Mouse (Mus musculus): ENCODE results near the gene Gzf1. TPM values are rescaled to one million over a fixed set of nuclear protein-coding genes. Genes with fewer than 3 reads are reported as not detected.

Gene Gzf1
- total RNA-seq (2012; rRNA removed): 15.6 and 17.6 TPM in 2 replicates

DNA sequence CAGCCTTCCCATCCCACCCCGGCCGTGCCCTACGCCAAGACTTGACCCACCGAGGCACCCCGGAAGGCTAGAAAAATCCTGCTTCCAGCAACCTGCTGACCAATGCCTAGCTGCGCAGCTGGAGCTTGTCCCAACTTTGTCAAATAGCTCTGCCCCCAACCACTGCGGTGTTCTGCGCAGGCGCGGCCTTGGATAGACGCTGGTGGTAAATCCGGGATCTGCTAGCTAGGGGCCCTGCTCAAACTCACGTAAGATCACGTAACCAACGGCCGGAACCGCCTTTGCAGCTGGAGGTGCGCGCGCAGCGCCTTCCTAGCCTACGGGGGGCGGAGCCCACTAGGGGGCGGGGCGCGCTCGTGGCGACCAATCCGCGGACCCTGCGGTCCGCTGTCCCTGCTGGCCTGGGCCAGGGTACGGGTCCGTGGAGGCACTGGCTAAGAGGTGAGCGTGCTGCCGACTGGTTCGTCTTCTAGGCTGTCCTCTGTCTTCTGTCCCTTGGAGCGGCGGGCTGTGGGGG is at the start of gene Gzf1:
TSS of gene Gzf1 (plus strand) at position 249 of the 517 bp plus-strand sequence.
- in situ Hi-C loops (cut with MboI; ENCODE audit: low sequenced_read_pairs in 2 of 2, unreplicated experiment in 2 of 2): no loop called here

DNA sequence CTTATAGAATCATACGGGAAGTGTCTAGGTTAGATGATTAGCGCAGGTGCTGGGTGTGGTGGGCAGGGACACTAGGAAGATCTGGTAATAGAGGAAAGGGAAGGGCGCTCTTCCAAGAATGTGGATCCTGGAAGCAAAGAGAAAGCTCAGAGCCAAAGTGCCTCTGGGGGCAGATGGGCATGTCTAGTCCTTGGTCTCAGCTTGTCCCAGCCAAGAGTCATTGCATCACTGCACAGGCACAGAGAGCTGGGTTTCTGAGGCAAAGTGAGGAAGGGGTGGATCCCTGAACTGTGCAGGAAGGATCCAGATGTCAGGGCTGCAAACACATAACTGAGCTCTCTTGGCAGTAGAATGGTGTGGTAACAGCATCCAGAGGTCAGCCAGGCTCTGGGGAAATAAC is 49.2 kb upstream of the Gzf1 start:
- H3K9ac ChIP-seq (ENCODE audit: insufficient read depth, low read depth, low read length, poor library complexity, severe bottlenecking): no peak overlapping the region
- H3K4me3 ChIP-seq (ENCODE audit: insufficient read depth in 1 of 2, low read depth in 1 of 2, low read length in 2 of 2, poor library complexity in 1 of 2, severe bottlenecking in 1 of 2): no peak overlapping the region
- H3K4me1 ChIP-seq (ENCODE audit: control insufficient read depth in 2 of 2, insufficient read depth in 2 of 2, low read length in 2 of 2, poor library complexity in 1 of 2): no peaks in the 10 kb centered on the region
- TF ChIP-seq CHD2 (IDR thresholded peaks at IDR 0.05; ENCODE audit: low read depth, low read length): no peak
- DNase-seq (ENCODE audit: low read depth, low spot score): no peak
- no peak overlapping the region for H3K27ac ChIP-seq (ENCODE audit: insufficient read depth, low read depth, low read length, poor library complexity, severe bottlenecking)
- no peaks in the 10 kb centered on the region for H3K9me3 ChIP-seq (ENCODE audit: control insufficient read depth, insufficient read depth, low read depth, low read length)
- in situ Hi-C loops (cut with MboI; ENCODE audit: low sequenced_read_pairs in 2 of 2, unreplicated experiment in 2 of 2): no loop called here
- no peaks in the 10 kb centered on the region for H3K36me3 ChIP-seq (ENCODE audit: control insufficient read depth, insufficient read depth, low read length, poor library complexity, severe bottlenecking)

More for the DNA sequence above, at the start of gene Gzf1:
- H3K4me1 ChIP-seq (ENCODE audit: control insufficient read depth in 2 of 2, insufficient read depth in 2 of 2, low read length in 2 of 2, poor library complexity in 1 of 2): peaks cover 4 to 7% of the 10 kb centered on the region in 2 experiments; a peak in 3 of 4 replicates
- peak within 1 kb of the TSS; percentile 96 to 97 for H3K4me3 ChIP-seq (ENCODE audit: insufficient read depth in 1 of 2, low read depth in 1 of 2, low read length in 2 of 2, poor library complexity in 1 of 2, severe bottlenecking in 1 of 2)
- DNase-seq (ENCODE audit: low read depth, low spot score): peak; percentile 97
- TF ChIP-seq ZNF384 (IDR thresholded peaks at IDR 0.05; ENCODE audit: low read depth, low read length): no peak
- no peak for TF ChIP-seq CHD2 (IDR thresholded peaks at IDR 0.05; ENCODE audit: low read depth, low read length)
- no peak for TF ChIP-seq HCFC1 (IDR thresholded peaks at IDR 0.05; ENCODE audit: borderline replicate concordance, insufficient read depth, low read length)
- TF ChIP-seq MAFK (IDR thresholded peaks at IDR 0.05; ENCODE audit: insufficient read depth, low read depth, low read length): no peak
- TF ChIP-seq ZC3H11A (IDR thresholded peaks at IDR 0.05; ENCODE audit: borderline replicate concordance, low read depth, low read length): no peak
- peaks cover 14% of the 10 kb centered on the region; the same call in 1 of the 2 replicates for H3K36me3 ChIP-seq (ENCODE audit: control insufficient read depth, insufficient read depth, low read length, poor library complexity, severe bottlenecking)
- H3K27ac ChIP-seq (ENCODE audit: insufficient read depth, low read depth, low read length, poor library complexity, severe bottlenecking): peak within 1 kb of the TSS; percentile 75
- no peaks in the 10 kb centered on the region for H3K9me3 ChIP-seq (ENCODE audit: control insufficient read depth, insufficient read depth, low read depth, low read length)
- H3K9ac ChIP-seq (ENCODE audit: insufficient read depth, low read depth, low read length, poor library complexity, severe bottlenecking): peak within 1 kb of the TSS; percentile 88

DNA sequence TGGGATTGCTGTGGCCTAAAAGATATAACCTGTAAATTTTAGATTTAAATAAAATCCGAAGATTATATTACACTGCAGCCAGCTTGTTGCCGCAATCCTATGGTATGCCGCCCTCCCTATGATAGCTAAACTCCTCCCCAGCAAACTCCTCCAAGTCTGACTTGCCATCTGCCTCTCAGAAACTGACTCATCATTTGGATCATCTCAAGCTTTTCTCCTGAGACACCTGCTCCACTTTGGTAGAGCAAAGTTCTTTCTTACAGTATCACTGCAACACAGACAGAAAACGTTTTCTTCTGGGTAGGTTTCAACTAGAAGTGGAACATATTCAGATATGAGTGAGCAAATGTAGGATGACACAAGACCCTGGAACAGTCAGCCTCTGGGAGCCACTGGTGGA is 46.4 kb upstream of the Gzf1 start:
- Histone ChIP-seq H3K9me3 (ENCODE audit: control insufficient read depth, insufficient read depth, low read depth, low read length) (no peaks in the 10 kb centered on the region), H3K27ac (ENCODE audit: insufficient read depth, low read depth, low read length, poor library complexity, severe bottlenecking) (no peak overlapping the region), H3K9ac (ENCODE audit: insufficient read depth, low read depth, low read length, poor library complexity, severe bottlenecking) (no peak overlapping the region), H3K36me3 (ENCODE audit: control insufficient read depth, insufficient read depth, low read length, poor library complexity, severe bottlenecking) (no peaks in the 10 kb centered on the region), H3K4me3 (ENCODE audit: insufficient read depth in 1 of 2, low read depth in 1 of 2, low read length in 2 of 2, poor library complexity in 1 of 2, severe bottlenecking in 1 of 2) (no peak overlapping the region), H3K4me1 (ENCODE audit: control insufficient read depth in 2 of 2, insufficient read depth in 2 of 2, low read length in 2 of 2, poor library complexity in 1 of 2) (no peaks in the 10 kb centered on the region)
- in situ Hi-C loops (cut with MboI; ENCODE audit: low sequenced_read_pairs in 2 of 2, unreplicated experiment in 2 of 2): no loop called here
- no peak for DNase-seq (ENCODE audit: low read depth, low spot score)
- TF ChIP-seq ZNF384 (IDR thresholded peaks at IDR 0.05; ENCODE audit: low read depth, low read length): no peak
- no peak for TF ChIP-seq ZC3H11A (IDR thresholded peaks at IDR 0.05; ENCODE audit: borderline replicate concordance, low read depth, low read length)
- TF ChIP-seq MAFK (IDR thresholded peaks at IDR 0.05; ENCODE audit: insufficient read depth, low read depth, low read length): no peak
- TF ChIP-seq CHD2 (IDR thresholded peaks at IDR 0.05; ENCODE audit: low read depth, low read length): no peak
- no peak for TF ChIP-seq HCFC1 (IDR thresholded peaks at IDR 0.05; ENCODE audit: borderline replicate concordance, insufficient read depth, low read length)

- no peaks in the 10 kb centered on the region for H3K9me3 ChIP-seq (ENCODE audit: control insufficient read depth, insufficient read depth, low read depth, low read length)
- in situ Hi-C loops (cut with MboI; ENCODE audit: low sequenced_read_pairs in 2 of 2, unreplicated experiment in 2 of 2): no loop called here
- DNase-seq (ENCODE audit: low read depth, low spot score): no peak
Measured at GRCm38 (mm10) chr2:148642610-148643370, 38.0 kb upstream of the Gzf1 start.

More at GRCm38 (mm10) chr2:148642610-148643370, 38.0 kb upstream of the Gzf1 start:
- no peaks in the 10 kb centered on the region for H3K4me1 ChIP-seq (ENCODE audit: control insufficient read depth in 2 of 2, insufficient read depth in 2 of 2, low read length in 2 of 2, poor library complexity in 1 of 2)
- TF ChIP-seq MAFK (IDR thresholded peaks at IDR 0.05; ENCODE audit: insufficient read depth, low read depth, low read length) (no peak), ZNF384 (IDR thresholded peaks at IDR 0.05; ENCODE audit: low read depth, low read length) (no peak), HCFC1 (IDR thresholded peaks at IDR 0.05; ENCODE audit: borderline replicate concordance, insufficient read depth, low read length) (no peak), ZC3H11A (IDR thresholded peaks at IDR 0.05; ENCODE audit: borderline replicate concordance, low read depth, low read length) (no peak), CHD2 (IDR thresholded peaks at IDR 0.05; ENCODE audit: low read depth, low read length) (no peak)
- no peak overlapping the region for H3K4me3 ChIP-seq (ENCODE audit: insufficient read depth in 1 of 2, low read depth in 1 of 2, low read length in 2 of 2, poor library complexity in 1 of 2, severe bottlenecking in 1 of 2)
- no peaks in the 10 kb centered on the region for H3K36me3 ChIP-seq (ENCODE audit: control insufficient read depth, insufficient read depth, low read length, poor library complexity, severe bottlenecking)
- H3K27ac ChIP-seq (ENCODE audit: insufficient read depth, low read depth, low read length, poor library complexity, severe bottlenecking): no peak overlapping the region
- H3K9ac ChIP-seq (ENCODE audit: insufficient read depth, low read depth, low read length, poor library complexity, severe bottlenecking): no peak overlapping the region

Data from ES-E14 (cell line).